Mouse (Mus musculus) embryo, embryonic 10.5 days (tissue): ENCODE data around the gene Pspn.

Source experiments
- DNase-seq: peaks from one replicate; pipeline ENCODE4 v3.0.0-alpha.2; 2015; ENCODE audit warnings: low spot score

Gene Pspn

DNA sequence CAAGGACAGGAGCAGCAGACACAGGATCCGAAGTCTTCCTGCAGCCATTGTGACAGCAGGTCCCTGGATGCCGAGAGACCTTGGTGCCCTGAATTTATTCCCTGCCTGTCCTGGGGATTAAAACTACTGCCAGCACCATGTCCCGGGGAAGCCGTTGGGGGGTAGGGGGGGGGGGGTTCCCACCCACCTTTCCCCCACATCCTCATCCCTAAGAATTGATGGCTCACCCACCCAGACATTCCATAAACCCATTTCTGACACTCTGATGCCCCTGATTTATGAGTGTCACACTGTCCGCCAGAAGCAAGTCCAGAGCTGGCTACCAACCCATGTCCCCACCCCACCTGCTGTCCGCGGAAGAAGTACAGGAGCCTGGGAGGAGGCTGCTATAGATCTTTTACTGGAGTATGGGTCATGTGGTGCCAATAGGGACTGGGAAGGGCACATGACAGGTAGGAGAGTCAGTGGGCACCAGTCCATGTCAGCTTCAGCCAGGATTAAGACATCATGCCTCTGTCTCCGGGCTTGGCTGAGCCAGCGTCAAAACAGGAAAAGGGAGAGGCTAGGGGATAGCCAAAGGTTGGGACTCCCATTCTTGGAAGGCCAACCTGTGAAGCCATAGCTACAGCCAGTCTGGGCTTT, at the start of gene Pspn:
TSS of gene Pspn (minus strand) at position 51 of the 642 bp plus-strand sequence.
- DNase-seq = no peak

DNA sequence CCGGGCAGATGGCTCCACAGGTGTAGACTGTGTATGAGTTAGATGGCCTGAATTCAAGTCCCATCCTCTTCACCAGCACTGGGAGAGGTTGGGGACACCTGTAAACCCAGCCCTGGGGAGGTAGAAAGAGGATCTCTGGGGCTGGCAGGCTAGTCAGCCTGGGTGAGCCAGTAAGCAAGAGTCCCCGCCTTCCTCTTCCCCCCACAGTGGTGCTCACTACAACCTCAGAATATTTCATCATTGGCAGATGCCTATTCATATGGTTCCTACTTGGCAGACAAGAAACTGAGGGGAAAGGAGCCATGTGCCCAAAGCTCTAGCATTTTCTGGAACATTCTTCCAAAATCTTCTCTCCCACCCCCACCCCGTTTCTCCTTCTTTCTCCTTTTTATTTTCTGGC, 49.0 kb upstream of the Pspn start:
- no peak for DNase-seq

DNA sequence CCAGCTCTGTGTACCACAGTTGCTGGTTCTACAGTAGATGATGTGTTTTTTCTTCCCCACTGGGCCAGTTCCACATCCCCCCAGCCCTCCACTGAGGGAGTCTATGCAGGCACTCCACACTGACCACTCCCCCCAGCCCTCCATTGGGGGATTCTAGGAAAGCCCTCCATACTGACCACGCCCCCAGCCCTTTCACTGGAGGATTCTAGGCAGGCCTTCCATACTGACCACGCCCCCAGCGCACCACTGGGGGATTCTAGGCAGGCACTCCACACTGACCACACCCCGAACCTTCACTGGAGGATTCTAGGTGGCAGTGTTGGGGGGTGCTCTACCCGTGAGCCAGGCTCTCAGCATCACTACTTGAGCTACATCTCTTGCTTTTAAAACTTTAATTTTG, 47.6 kb upstream of the Pspn start:
- DNase-seq = peak; percentile 41

DNA sequence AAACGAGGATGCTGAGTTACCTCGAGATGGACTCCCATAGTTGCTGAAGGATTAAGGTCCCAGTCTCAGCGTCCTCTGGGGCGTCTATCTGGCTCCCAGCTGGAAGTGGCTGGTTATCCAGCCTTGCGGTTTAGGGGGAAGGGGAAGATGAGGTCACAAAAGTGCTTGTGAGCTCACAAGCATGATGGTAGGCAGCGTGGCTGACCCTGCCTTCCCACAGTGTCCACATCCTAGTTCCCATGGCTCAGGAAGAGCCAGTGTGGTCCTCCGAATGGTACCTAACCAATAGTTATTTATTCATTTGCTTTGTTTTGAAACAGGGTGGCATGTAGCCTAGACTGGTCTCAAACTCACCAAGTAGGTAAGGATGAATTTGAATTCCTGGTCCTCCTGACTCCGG, 41.7 kb upstream of the Pspn start, which contains the start of gene Slc25a41:
TSS of gene Slc25a41 (minus strand) at position 101 of the 400 bp plus-strand sequence.
- no peak for DNase-seq

DNA sequence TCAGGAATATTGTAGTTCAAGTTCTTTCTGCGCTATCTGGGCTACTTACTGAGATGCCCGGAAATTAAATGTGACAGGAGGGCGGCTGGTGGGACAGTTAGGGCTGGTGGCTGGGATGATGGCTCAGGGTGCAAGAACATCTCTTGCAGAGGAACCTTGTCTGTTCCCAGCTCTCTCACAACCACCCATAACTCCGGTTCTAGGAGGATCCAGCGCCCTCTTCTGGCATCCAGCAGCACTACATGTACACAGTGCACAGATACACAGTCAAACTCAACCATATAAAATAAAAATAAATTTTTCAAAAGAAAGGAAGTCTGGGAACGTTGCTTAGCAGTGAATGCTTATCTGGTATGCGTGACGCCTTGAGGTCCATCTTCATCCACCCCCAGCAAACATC, 39.2 kb upstream of the Pspn start:
- DNase-seq = no peak

DNA sequence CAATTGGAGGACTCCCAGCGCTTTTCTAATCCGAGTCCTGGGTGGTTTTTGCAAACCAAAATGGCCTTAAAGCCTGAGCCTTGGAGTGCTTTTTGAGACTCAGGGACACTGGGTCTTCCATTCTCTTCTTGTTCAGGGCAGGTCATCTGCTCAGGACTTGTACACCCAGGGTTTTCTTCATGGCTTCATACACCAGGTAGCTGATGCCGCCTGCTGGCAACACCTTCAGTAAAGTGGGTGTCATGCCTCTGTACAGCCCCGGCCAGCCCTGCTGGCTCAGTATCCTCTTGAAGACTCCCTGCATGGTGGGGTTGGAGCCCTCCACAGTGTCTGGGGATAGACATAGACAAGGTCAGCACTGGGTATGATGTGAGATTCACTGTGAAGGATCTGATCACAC, 33.0 kb upstream of the Pspn start:
- peak; percentile 3 for DNase-seq

DNA sequence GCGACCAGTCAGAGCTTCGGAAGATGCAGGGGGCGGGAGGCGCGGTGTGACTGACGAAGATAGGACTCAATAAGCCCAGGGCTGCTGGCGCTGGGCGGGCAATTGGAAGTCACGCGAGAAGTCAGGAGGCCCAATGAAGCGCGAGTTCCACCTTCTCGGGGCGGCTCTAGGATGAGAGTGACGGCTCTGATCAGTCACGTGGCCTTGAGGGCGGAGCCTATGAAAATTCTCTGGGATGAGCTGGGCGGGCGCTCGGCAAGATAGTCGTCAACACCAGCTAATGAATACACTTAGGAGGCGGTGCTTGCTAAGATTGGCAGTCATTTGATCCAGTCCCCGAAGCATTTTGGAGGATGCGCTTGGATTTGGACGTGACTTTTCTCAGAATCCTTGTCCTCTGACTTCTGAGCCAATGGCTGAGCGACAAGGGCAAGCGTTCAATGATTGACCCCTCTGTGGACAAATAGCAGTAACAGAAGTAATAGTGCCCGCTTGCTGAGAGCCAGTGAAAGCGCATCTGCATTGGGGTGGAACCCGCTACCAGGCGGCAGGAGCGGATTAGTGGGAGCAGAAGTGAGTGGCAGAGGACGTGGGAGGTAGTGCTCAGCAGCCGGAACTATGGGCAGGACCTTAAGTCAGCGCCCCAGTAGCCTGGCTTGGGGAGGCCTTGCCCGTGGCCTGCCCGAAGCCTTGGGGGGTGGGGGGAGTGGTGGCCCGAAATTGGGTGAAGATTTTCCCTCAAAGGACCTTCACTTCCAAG, 32.0 kb upstream of the Pspn start:
- DNase-seq = peak; percentile 100

DNA sequence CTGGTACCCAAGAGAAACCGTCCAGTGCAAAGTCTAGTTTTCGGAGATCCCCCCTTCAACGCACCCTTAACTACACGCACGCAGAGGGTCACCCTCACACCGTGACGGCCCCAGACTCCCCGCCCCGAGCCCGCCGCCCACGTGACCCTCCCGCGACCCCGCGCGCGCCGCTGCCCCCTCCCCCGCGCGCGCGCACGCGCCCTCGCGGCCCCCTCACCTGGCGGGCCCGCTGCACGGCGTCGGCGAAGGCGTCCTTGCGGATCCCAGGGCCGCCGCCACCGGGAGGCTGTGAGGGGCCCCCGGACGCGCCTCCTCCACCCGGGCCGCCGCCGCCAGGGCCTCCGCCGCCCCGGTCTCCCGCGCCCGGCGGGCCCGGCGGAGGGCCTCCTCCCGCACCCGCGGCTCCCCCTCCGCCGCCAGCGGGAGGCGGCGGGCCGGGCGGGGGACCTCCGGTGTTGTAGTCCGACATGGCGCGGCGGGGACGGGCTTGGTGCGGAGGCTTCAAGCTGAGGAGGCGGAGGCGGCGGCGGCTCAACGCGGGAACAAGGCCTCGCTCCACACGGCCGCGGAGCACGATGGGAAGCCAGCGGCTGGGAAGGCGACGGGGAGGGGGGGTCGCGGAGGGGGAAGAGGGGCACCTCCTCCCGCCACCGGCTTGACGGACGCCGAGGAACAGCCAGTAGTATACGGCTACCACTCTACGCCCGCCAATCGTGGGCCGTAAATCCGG, 31.3 kb upstream of the Pspn start, which contains the start of gene Khsrp:
TSS of gene Khsrp (minus strand) at position 592 of the 730 bp plus-strand sequence.
- peak; percentile 66 for DNase-seq

DNA sequence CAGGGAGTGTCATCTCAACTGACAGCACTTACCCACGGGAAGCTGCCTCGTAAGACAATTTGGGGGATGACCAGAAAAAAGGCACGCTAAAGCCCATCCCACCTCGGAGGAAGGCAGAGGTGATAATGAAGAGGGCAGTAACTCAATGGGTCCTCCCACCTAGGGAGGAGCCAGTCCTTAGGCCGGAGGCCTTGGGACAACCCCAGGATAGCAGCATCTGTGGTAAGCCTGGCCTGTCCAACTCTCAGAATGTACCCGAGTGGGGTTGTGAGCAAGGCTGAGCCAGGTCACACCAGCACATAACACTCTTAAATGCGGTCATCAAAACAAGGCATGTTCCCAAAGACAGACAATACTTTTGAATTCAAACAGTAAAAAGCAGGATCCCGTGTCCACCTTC, 29.9 kb upstream of the Pspn start:
- DNase-seq = no peak

DNA sequence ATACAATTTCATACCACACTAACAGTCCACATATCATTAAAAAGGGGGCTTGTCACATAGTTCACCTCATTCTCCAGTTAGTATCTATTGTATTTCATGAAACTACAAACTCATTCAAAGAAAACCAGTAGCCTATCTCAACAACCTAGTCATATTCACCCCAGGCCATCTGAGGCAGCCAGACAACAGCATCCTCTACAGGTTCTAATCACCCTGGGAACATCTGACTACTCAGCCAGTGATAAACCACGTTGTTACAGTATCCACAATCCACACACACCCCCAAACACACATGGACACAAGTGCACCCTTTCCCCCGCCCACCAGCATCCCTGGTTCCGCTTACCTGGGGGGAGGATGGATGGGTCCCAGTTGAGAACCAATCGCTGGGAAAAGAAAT, 27.7 kb upstream of the Pspn start:
- no peak for DNase-seq

DNA sequence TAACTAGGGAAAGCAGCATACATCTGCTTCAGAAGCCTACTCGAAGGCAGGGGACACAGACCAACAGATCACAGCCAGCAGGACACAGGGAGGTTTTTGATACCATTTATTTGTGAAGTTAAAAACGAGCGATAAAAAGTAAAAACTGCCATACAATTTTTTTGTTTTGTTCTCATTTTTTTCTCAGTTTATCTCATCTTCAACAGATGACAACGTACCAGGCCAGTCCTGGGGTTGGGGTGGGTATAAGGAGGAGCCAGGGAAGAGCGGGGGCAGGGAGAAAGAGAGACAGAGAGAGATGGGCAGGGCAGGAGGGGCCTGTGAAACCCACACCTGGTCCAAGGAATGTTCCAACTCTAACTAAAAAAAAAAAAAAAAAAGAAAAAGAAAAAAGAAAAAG, 21.1 kb upstream of the Pspn start:
- no peak for DNase-seq

DNA sequence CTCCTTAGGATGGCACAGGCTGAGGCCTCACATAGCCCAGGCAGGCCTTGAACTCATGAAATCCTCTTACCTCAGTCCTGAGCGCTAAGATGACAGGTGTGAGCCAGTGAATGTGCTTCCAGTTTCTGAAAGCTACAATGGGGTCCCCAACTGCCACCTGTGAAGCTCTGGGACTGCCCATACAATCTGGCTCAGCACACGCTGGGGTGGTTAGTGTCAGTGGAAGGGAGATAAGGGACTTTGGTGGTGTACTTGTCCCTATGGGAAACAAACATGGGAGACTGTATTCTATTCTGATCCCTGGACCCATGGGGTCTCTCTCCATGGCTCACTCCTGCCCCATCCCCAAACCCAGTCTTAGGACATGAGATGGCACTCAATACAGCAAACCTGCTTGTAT, 19.9 kb upstream of the Pspn start:
- DNase-seq = no peak

DNA sequence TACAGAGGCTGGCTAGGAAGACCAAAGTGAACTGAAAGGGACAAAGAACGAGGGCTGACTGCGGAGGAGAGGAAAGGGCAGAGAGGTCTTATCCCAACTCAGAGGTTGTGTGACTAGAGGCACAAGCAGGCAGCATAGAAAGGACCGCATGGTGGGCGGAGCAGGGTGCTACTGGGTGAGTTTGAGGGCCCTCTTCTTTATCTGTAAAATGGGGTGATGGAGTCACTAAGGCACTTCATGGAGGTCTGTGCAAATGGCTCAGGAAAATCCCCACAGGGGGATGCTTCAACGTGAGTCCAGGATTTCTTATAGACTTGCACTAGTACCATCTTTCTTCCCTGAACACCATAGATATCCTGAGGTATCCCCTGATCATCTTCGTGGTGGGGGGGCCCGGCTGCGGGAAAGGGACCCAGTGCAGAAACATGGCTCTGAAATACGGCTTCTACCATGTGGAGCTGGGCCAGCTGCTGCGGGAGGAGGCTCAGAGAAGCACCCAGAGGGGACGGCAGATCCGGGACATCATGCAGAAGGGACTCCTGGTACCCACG, 12.5 kb upstream of the Pspn start:
- DNase-seq = no peak

DNA sequence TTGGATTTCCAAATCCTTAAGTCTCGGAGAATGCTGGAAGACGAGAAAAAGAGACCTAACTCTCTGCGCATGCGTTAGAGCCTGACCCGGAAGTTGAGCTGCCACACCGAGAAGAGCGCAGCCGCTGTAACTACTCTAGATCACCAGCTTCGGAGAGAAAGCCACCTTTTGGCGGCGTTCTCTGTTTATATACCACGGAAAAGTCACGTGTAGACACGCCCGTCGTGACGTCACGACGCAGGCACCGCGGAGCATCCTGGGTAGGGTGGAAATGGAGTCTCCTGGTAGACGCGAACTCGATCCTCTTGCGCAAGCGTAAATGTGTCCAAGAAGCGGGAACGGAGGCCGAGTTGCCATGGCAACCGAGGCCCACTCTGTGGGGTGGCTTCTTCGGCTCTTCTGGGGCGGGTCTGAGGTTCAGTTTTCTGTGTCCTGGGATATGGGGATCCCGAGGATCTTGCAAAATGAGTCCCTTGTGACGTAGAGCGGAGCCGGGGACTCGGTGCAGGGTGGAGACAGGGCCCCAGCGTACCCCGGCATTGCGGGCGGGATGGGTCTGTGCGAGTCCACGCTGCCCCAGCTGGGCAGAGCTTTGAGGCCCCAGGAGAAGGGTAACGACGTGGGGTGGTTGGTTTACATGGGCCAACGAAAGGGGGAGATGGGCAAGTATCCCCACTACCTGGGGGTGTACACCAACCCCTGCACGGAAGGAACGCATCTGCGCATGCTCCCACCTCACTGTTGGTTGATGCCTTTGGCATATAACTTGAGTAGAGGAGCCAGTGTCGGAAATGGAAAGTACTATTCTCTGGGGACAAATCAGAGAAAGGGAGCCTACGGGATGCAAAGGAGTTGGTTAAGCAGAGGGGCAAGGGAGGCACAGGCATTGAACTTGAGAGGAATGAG, 11.7 kb upstream of the Pspn start, which contains the start of the genes Gtf2f1 and Gm17949:
TSS of gene Gtf2f1 (minus strand) at position 53 of the 906 bp plus-strand sequence.
TSS of gene Gm17949 (plus strand) at position 234 of the 906 bp plus-strand sequence.
- DNase-seq = peak; percentile 99

DNA sequence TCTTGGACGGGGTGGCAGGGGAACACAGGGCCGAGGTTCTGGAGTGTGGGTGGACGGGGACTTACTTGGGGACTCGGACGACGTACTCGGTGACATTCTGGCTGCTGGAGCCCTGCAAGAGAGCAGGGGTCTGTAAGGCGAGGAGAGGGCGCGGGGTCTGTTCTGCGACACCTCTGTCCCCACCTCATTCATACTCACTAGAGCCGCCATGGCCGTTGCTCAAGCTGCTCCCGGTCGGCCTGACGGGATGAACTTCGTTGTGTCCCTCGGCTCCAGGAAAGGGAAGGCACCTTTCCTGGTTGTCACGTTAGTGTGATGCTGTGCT, 11.1 kb upstream of the Pspn start:
- no peak for DNase-seq

DNA sequence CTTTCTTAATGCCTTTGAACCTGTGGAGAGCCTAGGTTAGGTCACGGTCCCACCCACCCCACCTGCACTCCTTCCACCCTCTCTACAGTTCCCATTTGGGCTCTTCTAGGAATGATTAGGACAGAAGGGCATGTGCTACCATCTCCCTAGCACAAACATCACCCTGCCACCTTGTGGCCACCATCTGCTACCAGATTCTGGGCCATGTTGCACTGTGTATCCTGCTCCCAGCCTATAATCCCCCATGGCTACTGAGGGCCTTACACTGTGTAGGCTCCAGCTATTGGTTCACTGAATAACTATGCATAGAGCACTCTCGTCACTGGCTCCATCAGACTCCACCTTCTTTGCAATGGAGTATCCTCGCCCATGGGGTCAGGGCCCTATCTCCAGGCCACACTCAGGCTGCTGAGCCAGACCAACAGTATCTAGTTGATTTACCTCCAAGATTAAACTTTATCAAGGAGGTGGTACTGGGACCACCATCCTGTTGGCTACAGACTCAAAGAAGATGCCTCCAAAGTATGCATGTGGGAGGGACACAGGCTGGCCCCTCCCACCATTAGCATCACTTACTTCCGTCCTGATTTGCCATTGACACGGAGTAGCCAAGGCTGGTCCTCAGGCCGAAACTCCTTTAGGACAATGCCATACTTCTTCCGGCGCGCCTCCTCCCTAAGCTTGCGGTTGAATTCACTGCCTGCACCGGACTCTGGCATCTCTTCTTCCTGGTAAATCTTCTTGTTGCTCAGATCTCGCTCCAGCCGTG, 7.5 kb upstream of the Pspn start:
- DNase-seq = no peak

DNA sequence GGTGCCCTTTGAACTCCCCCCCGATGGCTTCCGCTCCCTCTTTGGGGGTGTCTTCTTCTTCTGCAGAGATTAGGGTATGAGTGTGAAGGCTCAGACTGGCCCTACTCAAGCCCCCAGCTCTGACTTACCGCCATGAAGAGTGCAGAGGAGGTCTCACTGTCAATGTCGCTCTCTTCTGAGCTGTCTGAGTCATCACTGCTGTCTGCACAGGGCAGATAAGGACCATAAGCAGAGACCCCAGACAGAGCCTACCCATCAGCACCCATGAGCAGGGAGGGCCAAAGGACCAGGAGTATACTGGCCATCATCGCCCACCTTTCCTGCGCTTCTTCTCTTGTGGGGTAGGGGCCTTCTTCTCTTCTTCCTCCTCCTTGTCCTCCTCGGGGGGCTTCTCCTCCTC, 4.2 kb upstream of the Pspn start:
- DNase-seq = no peak

DNA sequence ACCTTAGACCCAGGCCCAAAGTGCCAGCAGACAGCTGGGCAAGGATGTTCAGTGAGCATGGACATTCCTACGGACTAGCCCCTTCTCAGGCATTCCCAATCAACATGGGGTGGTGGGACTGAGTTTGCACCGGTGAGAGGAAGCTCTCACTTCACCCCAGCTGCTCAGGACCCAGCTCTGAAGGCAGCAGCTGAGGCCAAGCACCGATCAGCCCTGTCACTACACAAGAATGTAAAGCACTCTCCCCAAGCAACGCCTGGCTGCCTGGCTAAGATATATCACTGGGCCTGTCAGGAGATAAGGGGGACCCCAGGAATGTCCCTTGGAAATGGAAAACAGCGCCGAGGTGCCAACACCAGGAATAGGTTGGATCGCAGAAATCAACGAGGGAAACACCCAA, 1.4 kb upstream of the Pspn start:
- DNase-seq = no peak

DNA sequence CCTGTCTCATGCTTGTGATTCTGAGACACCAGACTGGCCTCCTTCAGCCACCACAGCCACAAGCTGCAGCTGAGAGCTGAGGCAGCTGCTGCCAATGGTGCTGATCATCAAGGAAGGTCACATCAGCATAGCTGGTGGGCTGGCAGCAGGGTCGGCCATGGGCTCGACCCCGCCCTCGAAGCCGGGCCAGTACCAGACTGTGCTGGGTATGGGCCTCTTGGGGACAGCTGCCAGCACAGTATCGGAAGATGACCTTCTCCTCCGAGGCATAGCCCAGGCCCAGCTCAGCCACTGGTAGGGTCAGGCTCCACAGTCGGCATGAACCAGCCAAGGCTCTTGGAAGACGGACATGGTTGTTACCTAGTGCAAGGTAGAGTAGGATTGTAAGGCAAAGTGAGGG, 404 bp downstream of the Pspn start:
- DNase-seq = no peak

DNA sequence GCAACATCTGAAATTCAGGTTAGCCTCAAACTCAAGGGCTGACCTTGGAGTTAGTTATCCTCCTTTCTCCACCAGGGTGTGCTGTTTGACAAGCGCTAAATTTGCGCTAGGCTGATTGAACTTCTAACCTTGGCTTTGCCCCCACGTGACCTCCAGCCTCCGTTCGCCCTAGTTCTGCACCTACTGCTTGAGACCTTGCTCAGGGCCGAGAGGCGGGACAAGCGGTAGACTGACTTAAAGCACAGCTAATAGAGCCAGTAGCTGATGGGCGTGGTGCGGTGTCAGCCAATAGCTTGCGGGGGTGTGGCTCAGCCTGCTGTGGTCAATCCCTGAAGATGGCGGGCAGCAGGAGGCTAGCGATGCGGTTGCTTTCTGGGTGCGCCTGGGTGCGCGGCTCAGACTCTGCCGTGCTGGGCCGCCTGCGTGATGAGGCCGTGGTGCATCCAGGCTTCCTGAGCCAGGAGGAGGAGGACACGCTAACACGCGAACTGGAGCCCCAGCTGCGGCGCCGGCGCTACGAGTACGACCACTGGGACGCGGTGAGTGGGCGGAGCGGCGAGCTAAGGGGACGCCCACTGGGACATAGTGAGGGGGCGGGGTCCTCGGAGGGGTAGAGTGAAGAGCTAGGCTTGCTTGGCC, 2.7 kb downstream of the Pspn start, which contains the start of gene Alkbh7:
TSS of gene Alkbh7 (plus strand) at position 311 of the 639 bp plus-strand sequence.
- DNase-seq = peak; percentile 99
